Mouse (Mus musculus): ENCODE results near the gene Gzmk. TPM values are rescaled to one million over a fixed set of nuclear protein-coding genes. Genes with fewer than 3 reads are reported as not detected.

The Gzmk gene
- polyA plus RNA-seq, 1 experiment from 2014 or later, result not detected

DNA sequence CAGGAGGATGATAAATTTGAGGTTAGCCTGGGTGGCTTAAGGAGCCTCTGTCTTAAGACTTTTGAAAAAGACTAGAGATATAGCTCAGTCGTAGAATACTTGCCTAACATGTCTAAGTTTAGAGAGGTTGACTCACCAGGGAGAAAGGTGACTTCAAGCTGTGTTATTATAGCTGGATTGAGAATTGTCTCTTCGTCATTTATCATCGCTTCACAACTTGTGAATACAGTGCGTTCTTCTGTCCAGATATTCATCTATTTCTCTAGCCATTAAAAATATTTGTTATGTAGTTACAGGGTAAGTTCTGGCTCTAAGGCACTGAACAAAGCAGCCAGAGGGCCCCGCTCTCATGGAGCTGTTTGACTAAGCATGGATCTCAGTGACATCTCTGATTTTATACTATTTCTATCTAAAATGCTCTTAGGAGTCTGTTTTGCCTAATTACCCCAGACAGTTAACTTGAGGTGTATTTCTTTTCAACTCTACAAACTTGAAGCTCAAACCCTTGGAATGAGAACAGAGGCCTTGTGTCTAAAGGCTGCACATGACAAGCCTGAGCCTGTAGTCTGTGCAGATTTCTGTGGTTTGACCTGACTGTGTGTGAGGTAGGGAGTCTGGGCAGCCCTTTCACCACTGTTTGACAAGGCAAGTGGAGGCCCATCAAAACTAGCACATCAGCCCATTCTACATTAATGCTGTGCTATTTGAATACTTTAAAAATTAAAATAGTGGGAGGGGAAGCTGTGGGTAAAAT lies 61.3 kb downstream of the Gzmk start:
- H3K9ac ChIP-seq (ENCODE audit: low read length), result no peak overlapping the region
- DNase-seq (ENCODE audit: low spot score) (no peak), ATAC-seq (ENCODE audit: insufficient number of reproducible peaks, low FRiP score, low TSS enrichment, low read depth) (no peak)
- no peaks in the 10 kb centered on the region for H3K4me1 ChIP-seq (ENCODE audit: control insufficient read depth, insufficient read depth, low read length)
- no peaks in the 10 kb centered on the region for H3K27me3 ChIP-seq (ENCODE audit: control insufficient read depth, insufficient read depth, low read length)
- no peaks in the 10 kb centered on the region for H3K9me3 ChIP-seq (ENCODE audit: control insufficient read depth, low read length)
- no peak overlapping the region for H3K4me2 ChIP-seq (ENCODE audit: low read depth, severe bottlenecking)
- H3K4me3 ChIP-seq (ENCODE audit: low read depth, low read length), result no peak overlapping the region
- no peak overlapping the region for H3K27ac ChIP-seq (replicated peaks; ENCODE audit: low read depth, low read length)
- H3K36me3 ChIP-seq (ENCODE audit: control insufficient read depth, insufficient read depth, low read length), result no peaks in the 10 kb centered on the region
- 94% methylated on average over 5 of the region's 5 CpGs for WGBS

GRCm38 (mm10) chr13:113151556-113151955 lies 74.2 kb downstream of the Gzmk start:
- Histone ChIP-seq H3K4me1 (ENCODE audit: control insufficient read depth, insufficient read depth, low read length) (no peaks in the 10 kb centered on the region), H3K27me3 (ENCODE audit: control insufficient read depth, insufficient read depth, low read length) (no peaks in the 10 kb centered on the region), H3K9ac (ENCODE audit: low read length) (no peak overlapping the region), H3K27ac (replicated peaks; ENCODE audit: low read depth, low read length) (no peak overlapping the region), H3K36me3 (ENCODE audit: control insufficient read depth, insufficient read depth, low read length) (no peaks in the 10 kb centered on the region), H3K4me3 (ENCODE audit: low read depth, low read length) (no peak overlapping the region), H3K4me2 (ENCODE audit: low read depth, severe bottlenecking) (no peak overlapping the region), H3K9me3 (ENCODE audit: control insufficient read depth, low read length) (no peaks in the 10 kb centered on the region)
- no peak for ATAC-seq (ENCODE audit: insufficient number of reproducible peaks, low FRiP score, low TSS enrichment, low read depth)
- no peak for DNase-seq (ENCODE audit: low spot score)
- WGBS, result 86% methylated on average over 4 of the region's 4 CpGs

DNA sequence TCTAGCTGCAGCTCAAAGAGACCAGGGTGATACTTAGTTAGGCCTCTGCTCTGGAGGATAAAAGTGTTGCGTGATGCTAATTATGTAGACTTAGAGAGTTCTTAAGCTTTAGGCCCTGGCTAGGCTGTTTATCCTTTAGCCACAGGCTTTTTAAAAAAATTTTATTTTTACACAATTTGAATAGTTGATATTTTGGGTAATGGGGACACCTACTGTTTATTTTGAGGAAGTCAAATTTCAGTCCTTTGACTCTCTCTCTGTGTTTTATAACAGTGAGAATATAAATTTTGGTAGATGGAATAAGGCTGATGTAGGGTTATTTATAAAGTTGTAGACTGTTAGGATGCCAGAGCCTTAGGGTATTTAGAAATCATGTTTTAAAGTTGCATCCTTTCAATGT lies 86.1 kb downstream of the Gzmk start:
- no peak overlapping the region for H3K4me3 ChIP-seq (ENCODE audit: low read depth, low read length)
- no peak overlapping the region for H3K4me2 ChIP-seq (ENCODE audit: low read depth, severe bottlenecking)
- no peak for ATAC-seq (ENCODE audit: insufficient number of reproducible peaks, low FRiP score, low TSS enrichment, low read depth)
- no peaks in the 10 kb centered on the region for H3K36me3 ChIP-seq (ENCODE audit: control insufficient read depth, insufficient read depth, low read length)
- 98% methylated on average over 1 of the region's 1 CpGs for WGBS
- no peak overlapping the region for H3K9ac ChIP-seq (ENCODE audit: low read length)
- no peaks in the 10 kb centered on the region for H3K27me3 ChIP-seq (ENCODE audit: control insufficient read depth, insufficient read depth, low read length)
- DNase-seq (ENCODE audit: low spot score), result no peak
- no peaks in the 10 kb centered on the region for H3K9me3 ChIP-seq (ENCODE audit: control insufficient read depth, low read length)
- H3K4me1 ChIP-seq (ENCODE audit: control insufficient read depth, insufficient read depth, low read length), result no peaks in the 10 kb centered on the region
- no peak overlapping the region for H3K27ac ChIP-seq (replicated peaks; ENCODE audit: low read depth, low read length)

DNA sequence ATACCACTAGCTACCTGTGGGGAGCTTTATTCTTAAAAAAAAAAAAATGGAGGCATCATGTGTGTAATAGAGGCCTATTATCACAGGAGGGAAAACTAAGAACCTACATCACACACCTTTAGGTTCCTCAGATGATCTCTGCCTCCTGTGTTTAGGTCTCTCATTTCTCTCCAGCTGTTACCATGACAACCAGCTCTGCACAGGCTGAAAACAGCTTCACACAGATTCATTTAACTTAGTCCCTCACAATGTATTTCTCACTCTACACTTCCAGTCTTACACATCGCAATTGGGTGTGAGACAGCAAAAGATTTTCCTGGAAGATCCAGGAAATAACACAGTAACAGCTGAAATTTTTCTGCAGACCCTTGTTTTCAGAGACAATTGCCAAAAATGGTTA lies 95.7 kb downstream of the Gzmk start:
- H3K27ac ChIP-seq (replicated peaks; ENCODE audit: low read depth, low read length), result no peak overlapping the region
- H3K4me3 ChIP-seq (ENCODE audit: low read depth, low read length), result no peak overlapping the region
- H3K27me3 ChIP-seq (ENCODE audit: control insufficient read depth, insufficient read depth, low read length), result no peaks in the 10 kb centered on the region
- no peak for ATAC-seq (ENCODE audit: insufficient number of reproducible peaks, low FRiP score, low TSS enrichment, low read depth)
- no peaks in the 10 kb centered on the region for H3K36me3 ChIP-seq (ENCODE audit: control insufficient read depth, insufficient read depth, low read length)
- no peak overlapping the region for H3K4me2 ChIP-seq (ENCODE audit: low read depth, severe bottlenecking)
- DNase-seq (ENCODE audit: low spot score), result no peak
- H3K4me1 ChIP-seq (ENCODE audit: control insufficient read depth, insufficient read depth, low read length), result no peaks in the 10 kb centered on the region
- H3K9me3 ChIP-seq (ENCODE audit: control insufficient read depth, low read length), result no peaks in the 10 kb centered on the region
- no peak overlapping the region for H3K9ac ChIP-seq (ENCODE audit: low read length)
- 93% methylated on average over 1 of the region's 1 CpGs for WGBS

Other genes with a start within 250 kb of the Gzmk start
- 0.15 TPM in 1 of 2 replicates, not detected in the other for gene Ccno, start 238.1 kb downstream of the Gzmk start, polyA plus RNA-seq (2014; fragmentation: Nextera tagmentation; extraction: Ambion mirVana)
- not detected in 2 replicates for gene Mcidas, start 232.1 kb downstream of the Gzmk start, polyA plus RNA-seq (2014; fragmentation: Nextera tagmentation; extraction: Ambion mirVana)
- gene Cdc20b, start 190.8 kb downstream of the Gzmk start, polyA plus RNA-seq (2014; fragmentation: Nextera tagmentation; extraction: Ambion mirVana), result not detected in 2 replicates
- gene Gpx8, start 179.5 kb downstream of the Gzmk start, polyA plus RNA-seq (2014; fragmentation: Nextera tagmentation; extraction: Ambion mirVana), result 111 and 115 TPM in 2 replicates
- gene Gzma, start 124.9 kb downstream of the Gzmk start, polyA plus RNA-seq (2014; fragmentation: Nextera tagmentation; extraction: Ambion mirVana), result not detected in 2 replicates
- gene Esm1, start 16.2 kb downstream of the Gzmk start, polyA plus RNA-seq (2014; fragmentation: Nextera tagmentation; extraction: Ambion mirVana), result 2.1 and 2.6 TPM in 2 replicates
- gene BC067074, start 67.3 kb upstream of the Gzmk start, polyA plus RNA-seq (2014; fragmentation: Nextera tagmentation; extraction: Ambion mirVana), result 7.1 and 8.8 TPM in 2 replicates